Mouse (Mus musculus) testis, adult 2 months (tissue): ENCODE measurements around the gene Pdxp.

Experiments used
- CTCF ChIP-seq: fragments of 200-500 bp; IDR thresholded peaks from 2 replicates; pipeline ENCODE4 v1.5.1; 2012; ENCODE audit warnings: low read depth, mild to moderate bottlenecking, inconsistent platforms, low read length, moderate library complexity; ENCODE audit not compliant: control insufficient read depth, insufficient read depth, insufficient replicate concordance
- POLR2A ChIP-seq: fragments of 200-500 bp; IDR thresholded peaks from 2 replicates; pipeline ENCODE4 v1.6.1; 2012; ENCODE audit warnings: low read depth, mild to moderate bottlenecking, inconsistent platforms, low read length, moderate library complexity; ENCODE audit not compliant: control insufficient read depth

DNA sequence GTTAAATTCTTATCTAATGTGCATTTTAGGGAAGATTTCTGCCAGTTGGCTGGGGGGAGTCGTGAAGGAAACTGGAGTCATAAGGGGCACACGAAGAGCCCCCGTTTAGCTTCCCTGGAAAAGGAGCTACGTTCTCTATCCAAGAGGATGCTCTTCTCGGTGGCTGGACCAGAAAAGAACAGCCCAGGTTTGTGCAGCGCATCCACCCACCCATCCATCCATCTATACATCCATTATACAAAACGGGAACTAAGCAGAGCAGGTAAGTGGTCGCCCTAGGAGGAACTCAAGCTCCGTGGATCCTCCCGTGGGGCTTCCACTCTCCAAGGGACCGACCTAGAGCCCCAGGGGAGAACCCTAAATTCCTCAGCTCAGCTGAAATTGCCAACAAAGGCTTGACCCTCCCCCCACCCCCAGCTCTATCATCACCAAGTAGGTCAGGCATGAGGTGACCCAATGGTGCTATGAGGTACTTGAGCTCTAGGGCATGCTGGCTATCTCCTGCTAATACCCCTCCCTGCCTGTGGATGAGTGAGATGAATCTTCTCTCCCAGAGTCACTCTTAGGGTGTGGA lies 34.5 kb downstream of the Pdxp start:
- TF ChIP-seq CTCF: no peak
- TF ChIP-seq POLR2A: peak; percentile 12; the same call in 1 of the 2 replicates
